Mouse (Mus musculus): Measurements from ENCODE around the gene Rpl21.

Rpl21 gene

GRCm38 (mm10) chr5:146834959-146835358 lies 2.3 kb downstream of the Rpl21 start:
- DNase-seq: no peak

- no peak for DNase-seq
Measured at GRCm38 (mm10) chr5:146837967-146838720, 5.5 kb downstream of the Rpl21 start.

GRCm38 (mm10) chr5:146838836-146839648 lies 6.4 kb downstream of the Rpl21 start:
- no peak for DNase-seq

GRCm38 (mm10) chr5:146839760-146840159 lies 7.1 kb downstream of the Rpl21 start:
- DNase-seq: no peak

- DNase-seq: no peak
Measured at GRCm38 (mm10) chr5:146840422-146840821, 7.7 kb downstream of the Rpl21 start.

GRCm38 (mm10) chr5:146841301-146841700 lies 8.6 kb downstream of the Rpl21 start:
- no peak for DNase-seq

GRCm38 (mm10) chr5:146841996-146842395 lies 9.3 kb downstream of the Rpl21 start:
- no peak for DNase-seq

- no peak for DNase-seq
Measured at GRCm38 (mm10) chr5:146844301-146844941, 11.7 kb downstream of the Rpl21 start.

GRCm38 (mm10) chr5:146844945-146845365 lies 12.3 kb downstream of the Rpl21 start, which contains the start of gene Rasl11a:
TSS of gene Rasl11a (plus strand) at chr5:146845071.
- peak; percentile 76 for DNase-seq

GRCm38 (mm10) chr5:146846489-146846888 lies 13.8 kb downstream of the Rpl21 start:
- DNase-seq: no peak

GRCm38 (mm10) chr5:146848936-146849582 lies 16.4 kb downstream of the Rpl21 start:
- DNase-seq: no peak

GRCm38 (mm10) chr5:146856106-146856505 lies 23.4 kb downstream of the Rpl21 start:
- no peak for DNase-seq

- DNase-seq: no peak
Measured at GRCm38 (mm10) chr5:146857620-146858019, 24.9 kb downstream of the Rpl21 start.

GRCm38 (mm10) chr5:146858772-146859171 lies 26.1 kb downstream of the Rpl21 start:
- DNase-seq: no peak

GRCm38 (mm10) chr5:146859246-146859645 lies 26.6 kb downstream of the Rpl21 start:
- no peak for DNase-seq

- no peak for DNase-seq
Measured at GRCm38 (mm10) chr5:146860222-146860998, 27.7 kb downstream of the Rpl21 start.

GRCm38 (mm10) chr5:146861588-146861987 lies 28.9 kb downstream of the Rpl21 start:
- peak; percentile 38 for DNase-seq

GRCm38 (mm10) chr5:146865511-146865910 lies 32.8 kb downstream of the Rpl21 start:
- DNase-seq: no peak

GRCm38 (mm10) chr5:146866277-146866676 lies 33.6 kb downstream of the Rpl21 start:
- DNase-seq: no peak

GRCm38 (mm10) chr5:146867246-146867945 lies 34.7 kb downstream of the Rpl21 start:
- DNase-seq: peak; percentile 81

GRCm38 (mm10) chr5:146867946-146868314 lies 35.2 kb downstream of the Rpl21 start:
- DNase-seq: peak; percentile 22

Data from right cerebral cortex, postnatal 14 days (tissue).